Mouse (Mus musculus) neural tube, embryonic 14.5 days (tissue): ENCODE results near the gene Scgb1a1. TPM values are rescaled to one million over a fixed set of nuclear protein-coding genes. Genes with fewer than 3 reads are reported as not detected.

Source experiments
- polyA plus RNA-seq: library from polyadenylated mRNA; unstranded; fragments of >200 nt; fragmentation: Nextera tagmentation; extraction: Ambion mirVana; gene quantifications from 2 replicates; pipeline ENCODE4 v1.2.1, GENCODE M21; 2014

The Scgb1a1 gene
- polyA plus RNA-seq, 1 experiment from 2014 or later, result not detected

Other genes with a start within 250 kb of the Scgb1a1 start
- 459 and 608 TPM in 2 replicates for gene Gng3, start 248.8 kb downstream of the Scgb1a1 start, polyA plus RNA-seq
- 0.99 and 1.3 TPM in 2 replicates for gene Lrrn4cl, start 237.2 kb downstream of the Scgb1a1 start, polyA plus RNA-seq
- gene Ubxn1, start 216.5 kb downstream of the Scgb1a1 start, polyA plus RNA-seq, result 135 and 142 TPM in 2 replicates
- gene Uqcc3, start 207.0 kb downstream of the Scgb1a1 start, polyA plus RNA-seq, result 63.2 and 64.1 TPM in 2 replicates
- gene Lbhd1, start 204.2 kb downstream of the Scgb1a1 start, polyA plus RNA-seq, result 30.8 and 31.7 TPM in 2 replicates
- not detected in 2 replicates for gene Gm49403, start 204.0 kb downstream of the Scgb1a1 start, polyA plus RNA-seq
- gene 1810009A15Rik, start 199.1 kb downstream of the Scgb1a1 start, polyA plus RNA-seq, result 39.0 and 48.9 TPM in 2 replicates
- 0.39 TPM in 1 of 2 replicates, not detected in the other for gene Gm49416, start 199.0 kb downstream of the Scgb1a1 start, polyA plus RNA-seq
- 22.0 and 30.3 TPM in 2 replicates for gene Ints5, start 195.0 kb downstream of the Scgb1a1 start, polyA plus RNA-seq
- gene Ganab, start 189.9 kb downstream of the Scgb1a1 start, polyA plus RNA-seq, result 69.9 and 92.2 TPM in 2 replicates
- 66.3 and 67.2 TPM in 2 replicates for gene B3gat3, start 167.6 kb downstream of the Scgb1a1 start, polyA plus RNA-seq
- 1.1 and 1.7 TPM in 2 replicates for gene Rom1, start 158.6 kb downstream of the Scgb1a1 start, polyA plus RNA-seq
- 6.2 and 8.7 TPM in 2 replicates for gene Eml3, start 158.4 kb downstream of the Scgb1a1 start, polyA plus RNA-seq
- 29.1 and 33.7 TPM in 2 replicates for gene Mta2, start 146.1 kb downstream of the Scgb1a1 start, polyA plus RNA-seq
- gene Tut1, start 134.1 kb downstream of the Scgb1a1 start, polyA plus RNA-seq, result 20.4 and 25.3 TPM in 2 replicates
- 297 and 333 TPM in 2 replicates for gene Eef1g, start 120.9 kb downstream of the Scgb1a1 start, polyA plus RNA-seq
- 2.7 and 3.7 TPM in 2 replicates for gene Ahnak, start 98.7 kb downstream of the Scgb1a1 start, polyA plus RNA-seq
- 22.3 and 31.3 TPM in 2 replicates for gene Asrgl1, start 47.7 kb upstream of the Scgb1a1 start, polyA plus RNA-seq